Mouse (Mus musculus) liver, embryonic 16.5 days (tissue): ENCODE results near the gene Crb2. TPM values are rescaled to one million over a fixed set of nuclear protein-coding genes. Genes with fewer than 3 reads are reported as not detected.

ENCODE experiments used
- ATAC-seq: fragments of 200-750 bp; cut with Nextera tagmentation; 2 replicates; pipeline ENCODE4 v1.8.0; 2017; ENCODE audit warnings: low read depth, mild to moderate bottlenecking, moderate number of reproducible peaks, moderate library complexity
- H3K27ac ChIP-seq: fragments of 300-500 bp; sonication (generic); 2 replicates; pipeline ENCODE4 v1.5.1; 2014; ENCODE audit warnings: mild to moderate bottlenecking, low read length
- H3K27me3 ChIP-seq: fragments of 300-500 bp; sonication (generic); 2 replicates; pipeline ENCODE4 v1.6.1; 2014; ENCODE audit warnings: low read depth, low read length, mixed read lengths; ENCODE audit not compliant: control insufficient read depth, insufficient read depth
- H3K36me3 ChIP-seq: fragments of 300-500 bp; sonication (generic); 2 replicates; pipeline ENCODE4 v1.6.1; 2014; ENCODE audit warnings: mild to moderate bottlenecking; ENCODE audit not compliant: control insufficient read depth, insufficient read depth
- H3K4me1 ChIP-seq: fragments of 300-500 bp; sonication (generic); 2 replicates; pipeline ENCODE4 v1.6.1; 2014; ENCODE audit warnings: low read depth, low read length, mixed read lengths; ENCODE audit not compliant: control insufficient read depth
- H3K4me2 ChIP-seq: fragments of 300-500 bp; sonication (generic); 2 replicates; pipeline ENCODE4 v1.6.1; 2014; ENCODE audit warnings: low read depth, low read length, mixed read lengths
- H3K4me3 ChIP-seq: fragments of 300-500 bp; sonication (generic); 2 replicates; pipeline ENCODE4 v1.5.1; 2014; ENCODE audit warnings: low read depth, mild to moderate bottlenecking, low read length
- H3K9ac ChIP-seq: fragments of 300-500 bp; sonication (generic); 2 replicates; pipeline ENCODE4 v1.6.1; 2014; ENCODE audit warnings: low read depth, low read length
- H3K9me3 ChIP-seq: fragments of 300-500 bp; sonication (generic); replicated peaks from 2 replicates; pipeline ENCODE4 v1.6.1; 2016; ENCODE audit warnings: low read length; ENCODE audit not compliant: control insufficient read depth
- WGBS: fragments of 180-500 bp; shearing (Covaris S2); extraction: QIAGEN DNeasy Blood & Tissue Kit; methylation state at CpG from one replicate; pipeline ENCODE4 v1.1.7; 2014; ENCODE audit not compliant: insufficient replicate concordance; 5-methylcytosine and 5-hydroxymethylcytosine counted together
- polyA plus RNA-seq: library from polyadenylated mRNA; unstranded; fragments of >200 nt; fragmentation: Nextera tagmentation; extraction: Ambion mirVana; gene quantifications from 2 replicates; pipeline ENCODE4 v1.2.1, GENCODE M21; 2015

Crb2 gene
- polyA plus RNA-seq, 1 experiment from 2014 or later, result 0.06 TPM

- Histone ChIP-seq H3K9me3 (no peaks in the 10 kb centered on the region), H3K4me2 (no peak overlapping the region), H3K4me3 (no peak overlapping the region), H3K27ac (no peak overlapping the region), H3K27me3 (no peaks in the 10 kb centered on the region), H3K9ac (no peak overlapping the region), H3K36me3 (no peaks in the 10 kb centered on the region), H3K4me1 (no peaks in the 10 kb centered on the region)
- no peak for ATAC-seq
- 74% methylated on average over 2 of the region's 2 CpGs for WGBS
Observed at GRCm38 (mm10) chr2:37811682-37812081, 35.6 kb downstream of the Crb2 start.

GRCm38 (mm10) chr2:37812401-37812800 is 36.4 kb downstream of the Crb2 start:
- Histone ChIP-seq H3K4me3 (no peak overlapping the region), H3K9me3 (no peaks in the 10 kb centered on the region), H3K9ac (no peak overlapping the region), H3K4me1 (no peaks in the 10 kb centered on the region), H3K4me2 (no peak overlapping the region), H3K27ac (no peak overlapping the region), H3K27me3 (no peaks in the 10 kb centered on the region), H3K36me3 (no peaks in the 10 kb centered on the region)
- WGBS, result 75% methylated on average over 5 of the region's 5 CpGs
- ATAC-seq, result no peak

GRCm38 (mm10) chr2:37814820-37815361 is 38.8 kb downstream of the Crb2 start:
- Histone ChIP-seq H3K27ac (no peak overlapping the region), H3K9me3 (no peaks in the 10 kb centered on the region), H3K36me3 (no peaks in the 10 kb centered on the region), H3K9ac (no peak overlapping the region), H3K4me1 (no peaks in the 10 kb centered on the region), H3K4me3 (no peak overlapping the region), H3K27me3 (no peaks in the 10 kb centered on the region), H3K4me2 (no peak overlapping the region)
- WGBS, result 73% methylated on average over 8 of the region's 8 CpGs
- ATAC-seq, result no peak

GRCm38 (mm10) chr2:37815676-37816075 is 39.6 kb downstream of the Crb2 start:
- H3K27ac ChIP-seq, result no peak overlapping the region
- H3K4me3 ChIP-seq, result no peak overlapping the region
- peak; percentile 51; the same call in 1 of the 2 replicates for ATAC-seq
- no peaks in the 10 kb centered on the region for H3K4me1 ChIP-seq
- WGBS, result 18% methylated on average over 3 of the region's 3 CpGs
- no peaks in the 10 kb centered on the region for H3K27me3 ChIP-seq
- no peaks in the 10 kb centered on the region for H3K36me3 ChIP-seq
- no peak overlapping the region for H3K4me2 ChIP-seq
- H3K9me3 ChIP-seq, result no peaks in the 10 kb centered on the region
- no peak overlapping the region for H3K9ac ChIP-seq

- WGBS, result 36% methylated on average over 5 of the region's 5 CpGs
- no peak overlapping the region for H3K4me2 ChIP-seq
- no peaks in the 10 kb centered on the region for H3K27me3 ChIP-seq
- H3K4me1 ChIP-seq, result no peaks in the 10 kb centered on the region
- no peaks in the 10 kb centered on the region for H3K9me3 ChIP-seq
- no peak for ATAC-seq
- H3K27ac ChIP-seq, result no peak overlapping the region
- H3K9ac ChIP-seq, result no peak overlapping the region
- H3K36me3 ChIP-seq, result no peaks in the 10 kb centered on the region
- H3K4me3 ChIP-seq, result no peak overlapping the region
Observed at GRCm38 (mm10) chr2:37818761-37819525, 42.9 kb downstream of the Crb2 start.

- H3K36me3 ChIP-seq, result no peaks in the 10 kb centered on the region
- no peaks in the 10 kb centered on the region for H3K4me1 ChIP-seq
- no peak overlapping the region for H3K27ac ChIP-seq
- ATAC-seq, result no peak
- no peak overlapping the region for H3K9ac ChIP-seq
- H3K9me3 ChIP-seq, result no peaks in the 10 kb centered on the region
- H3K4me2 ChIP-seq, result no peak overlapping the region
- WGBS, result 62% methylated on average over 4 of the region's 4 CpGs
- H3K27me3 ChIP-seq, result no peaks in the 10 kb centered on the region
- H3K4me3 ChIP-seq, result no peak overlapping the region
Observed at GRCm38 (mm10) chr2:37819526-37820152, 43.6 kb downstream of the Crb2 start.

- no peak overlapping the region for H3K4me2 ChIP-seq
- no peak overlapping the region for H3K9ac ChIP-seq
- H3K27ac ChIP-seq, result no peak overlapping the region
- no peaks in the 10 kb centered on the region for H3K27me3 ChIP-seq
- H3K4me3 ChIP-seq, result no peak overlapping the region
- no peaks in the 10 kb centered on the region for H3K4me1 ChIP-seq
- no peak for ATAC-seq
- H3K9me3 ChIP-seq, result no peaks in the 10 kb centered on the region
- 65% methylated on average over 5 of the region's 5 CpGs for WGBS
- H3K36me3 ChIP-seq, result no peaks in the 10 kb centered on the region
Observed at GRCm38 (mm10) chr2:37822122-37822521, 46.1 kb downstream of the Crb2 start.

GRCm38 (mm10) chr2:37823826-37824225 is 47.8 kb downstream of the Crb2 start:
- no peak overlapping the region for H3K27ac ChIP-seq
- no peak overlapping the region for H3K4me2 ChIP-seq
- WGBS, result 67% methylated on average over 2 of the region's 2 CpGs
- no peaks in the 10 kb centered on the region for H3K27me3 ChIP-seq
- H3K4me1 ChIP-seq, result no peaks in the 10 kb centered on the region
- H3K9ac ChIP-seq, result no peak overlapping the region
- no peaks in the 10 kb centered on the region for H3K9me3 ChIP-seq
- no peaks in the 10 kb centered on the region for H3K36me3 ChIP-seq
- ATAC-seq, result peak; percentile 48; the same call in 1 of the 2 replicates
- H3K4me3 ChIP-seq, result no peak overlapping the region

- Histone ChIP-seq H3K27me3 (no peaks in the 10 kb centered on the region), H3K4me2 (no peak overlapping the region), H3K9ac (no peak overlapping the region), H3K9me3 (no peaks in the 10 kb centered on the region), H3K27ac (no peak overlapping the region), H3K4me1 (no peaks in the 10 kb centered on the region), H3K36me3 (no peaks in the 10 kb centered on the region), H3K4me3 (no peak overlapping the region)
- no peak for ATAC-seq
- 52% methylated on average over 9 of the region's 9 CpGs for WGBS
Observed at GRCm38 (mm10) chr2:37829758-37830275, 53.8 kb downstream of the Crb2 start.
